Mouse (Mus musculus) forebrain, embryonic 14.5 days (tissue): Measurements from ENCODE around the gene Bnipl. TPM values are rescaled to one million over a fixed set of nuclear protein-coding genes. Genes with fewer than 3 reads are reported as not detected.
A peak's percentile ranks its signal among the peaks of the same experiment; 100 is the strongest.

Experiments
- ATAC-seq: fragments of 200-750 bp; cut with Nextera tagmentation; 2 replicates; pipeline ENCODE4 v1.8.0; 2017; ENCODE audit warnings: mild to moderate bottlenecking, moderate library complexity
- DNase-seq: peaks from one replicate; pipeline ENCODE4 v3.0.0-alpha.2; 2015; ENCODE audit warnings: low spot score
- H3K27ac ChIP-seq: fragments of 300-500 bp; sonication (generic); 2 replicates; pipeline ENCODE4 v1.5.1; 2014; ENCODE audit warnings: low read depth, mild to moderate bottlenecking, control low read depth, low read length, moderate library complexity
- H3K27me3 ChIP-seq: fragments of 300-500 bp; sonication (generic); replicated peaks from 2 replicates; pipeline ENCODE4 v1.6.1; 2014; ENCODE audit warnings: low read length, control low read depth, mixed read lengths; ENCODE audit not compliant: control insufficient read depth, insufficient read depth
- H3K36me3 ChIP-seq: fragments of 300-500 bp; sonication (generic); 2 replicates; pipeline ENCODE4 v1.6.1; 2014; ENCODE audit warnings: low read length, control low read depth; ENCODE audit not compliant: control insufficient read depth, insufficient read depth
- H3K4me1 ChIP-seq: fragments of 300-500 bp; sonication (generic); 2 replicates; pipeline ENCODE4 v1.6.1; 2014; ENCODE audit warnings: antibody characterized with exemption, low read length, control low read depth; ENCODE audit not compliant: control insufficient read depth, insufficient read depth
- H3K4me2 ChIP-seq: fragments of 300-500 bp; sonication (generic); 2 replicates; pipeline ENCODE4 v1.6.1; 2014; ENCODE audit warnings: mild to moderate bottlenecking, control low read depth, low read length
- H3K4me3 ChIP-seq: fragments of 300-500 bp; sonication (generic); 2 replicates; pipeline ENCODE4 v1.5.1; 2014; ENCODE audit warnings: low read depth, low read length, control low read depth
- H3K9ac ChIP-seq: fragments of 300-500 bp; sonication (generic); 2 replicates; pipeline ENCODE4 v1.6.1; 2014; ENCODE audit warnings: mild to moderate bottlenecking, low read length, control low read depth, moderate library complexity
- H3K9me3 ChIP-seq: fragments of 300-500 bp; sonication (generic); replicated peaks from 2 replicates; pipeline ENCODE4 v1.6.1; 2016; ENCODE audit warnings: low read length, control low read depth, mixed read lengths; ENCODE audit not compliant: control insufficient read depth
- WGBS: fragments of 180-500 bp; shearing (Covaris S2); extraction: QIAGEN DNeasy Blood & Tissue Kit; methylation state at CpG from one replicate; pipeline ENCODE4 v1.1.7; 2014; 5-methylcytosine and 5-hydroxymethylcytosine counted together
- polyA plus RNA-seq: library from polyadenylated mRNA; unstranded; fragments of >200 nt; fragmentation: Nextera tagmentation; extraction: Ambion mirVana; gene quantifications from 2 replicates; pipeline ENCODE4 v1.2.1, GENCODE M21; 2014

Gene Bnipl
- polyA plus RNA-seq, 1 experiment from 2014 or later = not detected

- ATAC-seq (no peak), DNase-seq (no peak)
- Histone ChIP-seq H3K9me3 (no peaks in the 10 kb centered on the region), H3K36me3 (peaks cover 9% of the 10 kb centered on the region; the same call in 1 of the 2 replicates), H3K4me1 (no peaks in the 10 kb centered on the region), H3K4me2 (no peak overlapping the region), H3K4me3 (no peak overlapping the region), H3K27ac (no peak overlapping the region), H3K27me3 (no peaks in the 10 kb centered on the region), H3K9ac (no peak overlapping the region)
- 91% methylated on average over 5 of the region's 5 CpGs for WGBS
These were observed 22.5 kb upstream of the Bnipl start for GRCm38 (mm10) chr3:95273471-95273870.

- WGBS = 80% methylated on average over 12 of the region's 12 CpGs
- H3K27ac ChIP-seq = no peak overlapping the region
- H3K27me3 ChIP-seq = no peaks in the 10 kb centered on the region
- no peak overlapping the region for H3K4me3 ChIP-seq
- peaks cover 31% of the 10 kb centered on the region for H3K36me3 ChIP-seq
- H3K9ac ChIP-seq = no peak overlapping the region
- H3K4me1 ChIP-seq = no peaks in the 10 kb centered on the region
- H3K9me3 ChIP-seq = no peaks in the 10 kb centered on the region
- H3K4me2 ChIP-seq = no peak overlapping the region
- no peak for DNase-seq
- ATAC-seq = no peak
These were observed 19.9 kb upstream of the Bnipl start for GRCm38 (mm10) chr3:95270766-95271364.

- H3K4me1 ChIP-seq = no peaks in the 10 kb centered on the region
- no peaks in the 10 kb centered on the region for H3K27me3 ChIP-seq
- no peaks in the 10 kb centered on the region for H3K9me3 ChIP-seq
- no peak overlapping the region for H3K4me3 ChIP-seq
- no peak for ATAC-seq
- H3K9ac ChIP-seq = no peak overlapping the region
- 87% methylated on average over 5 of the region's 5 CpGs for WGBS
- H3K27ac ChIP-seq = no peak overlapping the region
- peaks cover 36% of the 10 kb centered on the region for H3K36me3 ChIP-seq
- no peak overlapping the region for H3K4me2 ChIP-seq
- DNase-seq = no peak
These were observed 18.8 kb upstream of the Bnipl start for GRCm38 (mm10) chr3:95269789-95270188.

GRCm38 (mm10) chr3:95267855-95268254 is 16.9 kb upstream of the Bnipl start:
- H3K4me1 ChIP-seq = no peaks in the 10 kb centered on the region
- DNase-seq = no peak
- H3K9me3 ChIP-seq = no peaks in the 10 kb centered on the region
- H3K9ac ChIP-seq = no peak overlapping the region
- ATAC-seq = no peak
- H3K36me3 ChIP-seq = peaks cover 55% of the 10 kb centered on the region
- no peak overlapping the region for H3K4me2 ChIP-seq
- no peaks in the 10 kb centered on the region for H3K27me3 ChIP-seq
- H3K4me3 ChIP-seq = no peak overlapping the region
- no peak overlapping the region for H3K27ac ChIP-seq

- Histone ChIP-seq H3K27ac (no peak overlapping the region), H3K4me1 (no peaks in the 10 kb centered on the region), H3K27me3 (no peaks in the 10 kb centered on the region), H3K4me2 (no peak overlapping the region), H3K4me3 (no peak overlapping the region), H3K9ac (no peak overlapping the region), H3K9me3 (no peaks in the 10 kb centered on the region), H3K36me3 (peaks cover 67% of the 10 kb centered on the region)
- WGBS = 95% methylated on average over 3 of the region's 3 CpGs
- DNase-seq = no peak
- no peak for ATAC-seq
These were observed 15.1 kb upstream of the Bnipl start for GRCm38 (mm10) chr3:95266052-95266451.

GRCm38 (mm10) chr3:95264724-95265123 is 13.7 kb upstream of the Bnipl start:
- no peaks in the 10 kb centered on the region for H3K9me3 ChIP-seq
- H3K4me1 ChIP-seq = no peaks in the 10 kb centered on the region
- H3K36me3 ChIP-seq = peaks cover 79% of the 10 kb centered on the region
- ATAC-seq (no peak), DNase-seq (no peak)
- H3K4me2 ChIP-seq = no peak overlapping the region
- H3K27me3 ChIP-seq = no peaks in the 10 kb centered on the region
- WGBS = 84% methylated on average over 1 of the region's 1 CpGs
- no peak overlapping the region for H3K9ac ChIP-seq
- no peak overlapping the region for H3K4me3 ChIP-seq
- no peak overlapping the region for H3K27ac ChIP-seq

- Histone ChIP-seq H3K4me2 (no peak overlapping the region), H3K4me3 (no peak overlapping the region), H3K9me3 (no peaks in the 10 kb centered on the region), H3K27me3 (no peaks in the 10 kb centered on the region), H3K27ac (no peak overlapping the region), H3K36me3 (peaks cover 86% of the 10 kb centered on the region), H3K4me1 (no peaks in the 10 kb centered on the region), H3K9ac (no peak overlapping the region)
- WGBS = 54% methylated on average over 11 of the region's 11 CpGs
- DNase-seq (peak; percentile 51), ATAC-seq (peak; percentile 52; the same call in 1 of the 2 replicates)
These were observed 12.2 kb upstream of the Bnipl start for GRCm38 (mm10) chr3:95263089-95263739.

GRCm38 (mm10) chr3:95261975-95262374 is 11.0 kb upstream of the Bnipl start:
- no peak for DNase-seq
- H3K4me1 ChIP-seq = no peaks in the 10 kb centered on the region
- H3K36me3 ChIP-seq = peaks cover 85% of the 10 kb centered on the region

GRCm38 (mm10) chr3:95256931-95257330 is 5.9 kb upstream of the Bnipl start:
- 86% methylated on average over 5 of the region's 5 CpGs for WGBS
- Histone ChIP-seq H3K27ac (no peak overlapping the region), H3K9ac (no peak overlapping the region), H3K4me2 (no peak overlapping the region), H3K9me3 (no peaks in the 10 kb centered on the region), H3K4me3 (no peak overlapping the region), H3K27me3 (no peaks in the 10 kb centered on the region), H3K4me1 (no peaks in the 10 kb centered on the region), H3K36me3 (peaks cover 78% of the 10 kb centered on the region)
- ATAC-seq (no peak), DNase-seq (no peak)

More at GRCm38 (mm10) chr3:95261975-95262374, 11.0 kb upstream of the Bnipl start:
- Histone ChIP-seq H3K4me2 (no peak overlapping the region), H3K9me3 (no peaks in the 10 kb centered on the region), H3K27me3 (no peaks in the 10 kb centered on the region), H3K27ac (no peak overlapping the region), H3K9ac (no peak overlapping the region), H3K4me3 (no peak overlapping the region)
- WGBS = 98% methylated on average over 4 of the region's 4 CpGs
- ATAC-seq = no peak
